Mouse (Mus musculus) bone marrow, adult 2 months (tissue): ENCODE measurements around the gene Trhde.

Experiments used
- CTCF ChIP-seq: fragments of 200-500 bp; IDR thresholded peaks from 2 replicates; pipeline ENCODE4 v1.5.1; 2011; ENCODE audit warnings: low read length, control low read depth; ENCODE audit not compliant: control insufficient read depth, insufficient read depth
- POLR2A ChIP-seq: fragments of 200-500 bp; IDR thresholded peaks from 2 replicates; pipeline ENCODE4 v1.6.1; 2011; ENCODE audit warnings: low read depth, mild to moderate bottlenecking, control low read depth, low read length, borderline replicate concordance; ENCODE audit not compliant: control insufficient read depth

GRCm38 (mm10) chr10:114370804-114371203 is 431.3 kb downstream of the Trhde start:
- no peak for TF ChIP-seq CTCF
- no peak for TF ChIP-seq POLR2A
